Mouse (Mus musculus): ENCODE results near the gene Hhip. TPM values are rescaled to one million over a fixed set of nuclear protein-coding genes. Genes with fewer than 3 reads are reported as not detected.
"Not testable (repeated sequence)": the region's sequence is repeated elsewhere in the genome, so short reads cannot be mapped to it uniquely, and the experiment has no call there.

The Hhip gene
- total RNA-seq, 2 experiments from 2014 or later, result 0.12 to 0.17 TPM

DNA sequence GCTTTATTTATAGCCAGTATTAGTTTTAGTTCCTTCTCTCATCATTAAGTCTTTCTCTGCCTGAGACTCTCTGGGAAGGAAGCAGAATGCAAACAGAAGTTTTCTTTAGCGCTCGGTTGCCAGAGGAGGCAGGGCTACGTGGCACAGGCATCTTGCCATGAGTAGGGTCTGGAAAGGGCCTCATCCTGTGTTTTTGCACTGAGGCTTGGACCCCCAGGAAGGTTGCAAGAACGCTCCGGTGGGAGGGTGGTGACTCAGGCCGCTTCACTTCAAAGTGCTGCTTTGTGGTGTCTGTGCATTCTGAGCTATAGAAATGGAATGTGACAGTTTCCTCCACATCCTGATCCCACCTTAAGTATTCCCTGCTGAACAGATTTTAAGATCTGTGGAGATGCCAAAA, 62.7 kb downstream of the Hhip start:
- no peak for DNase-seq
- intact Hi-C loops (cut with DNase I), result no loop called here

DNA sequence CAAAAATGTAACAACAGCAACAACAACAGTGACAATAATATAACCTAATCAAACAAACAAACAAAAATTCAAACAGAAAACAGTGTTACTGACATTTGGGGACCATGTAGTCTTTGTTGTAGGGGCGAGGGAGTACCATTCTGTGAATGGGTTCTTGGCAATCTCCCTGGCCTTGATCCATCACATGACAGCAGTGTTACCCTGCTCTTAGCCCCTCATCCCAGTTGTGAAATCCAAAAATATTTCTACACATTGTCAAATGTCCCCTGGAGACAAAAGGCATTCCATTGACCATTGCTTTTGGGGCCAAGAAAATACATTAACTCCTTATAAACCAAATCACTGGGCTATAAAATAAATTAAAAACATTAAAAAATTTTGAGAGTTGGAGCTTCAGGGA, 64.3 kb downstream of the Hhip start:
- DNase-seq, result no peak
- intact Hi-C loops (cut with DNase I), result no loop called here

DNA sequence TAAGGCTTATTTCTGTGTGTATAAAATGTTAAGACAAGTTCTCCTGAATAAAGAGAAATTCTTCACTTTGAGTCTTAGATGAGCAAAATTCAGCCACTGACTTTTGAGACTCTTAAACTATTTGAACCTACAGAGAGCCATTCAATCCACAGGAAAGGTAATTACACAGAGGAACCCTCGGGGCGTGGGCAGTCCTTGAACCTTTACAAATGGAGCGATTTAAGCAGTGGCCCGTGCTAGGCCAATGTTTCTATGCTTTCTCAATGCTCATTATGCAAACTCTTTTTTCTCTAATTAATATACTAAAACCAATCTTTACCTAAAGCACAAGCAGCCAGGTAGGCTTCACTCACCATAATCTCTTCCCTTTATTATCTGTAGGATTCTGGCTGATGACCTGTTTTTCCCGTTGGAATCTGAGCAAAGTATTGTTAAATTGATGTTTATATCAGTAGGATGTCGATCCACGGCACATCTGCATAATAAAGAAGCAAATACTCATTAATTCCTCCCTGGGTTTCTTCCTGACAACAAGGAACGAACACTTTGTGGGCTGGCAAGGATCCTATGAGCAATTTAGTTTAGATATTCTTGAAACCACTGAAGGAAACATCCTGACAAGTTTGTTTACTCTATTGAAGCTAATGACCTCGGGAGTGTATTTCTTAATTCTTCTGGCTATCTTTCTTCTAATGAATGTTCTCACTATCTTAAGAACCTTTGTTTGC, 65.5 kb downstream of the Hhip start:
- no peak for DNase-seq
- intact Hi-C loops (cut with DNase I), result no loop called here

DNA sequence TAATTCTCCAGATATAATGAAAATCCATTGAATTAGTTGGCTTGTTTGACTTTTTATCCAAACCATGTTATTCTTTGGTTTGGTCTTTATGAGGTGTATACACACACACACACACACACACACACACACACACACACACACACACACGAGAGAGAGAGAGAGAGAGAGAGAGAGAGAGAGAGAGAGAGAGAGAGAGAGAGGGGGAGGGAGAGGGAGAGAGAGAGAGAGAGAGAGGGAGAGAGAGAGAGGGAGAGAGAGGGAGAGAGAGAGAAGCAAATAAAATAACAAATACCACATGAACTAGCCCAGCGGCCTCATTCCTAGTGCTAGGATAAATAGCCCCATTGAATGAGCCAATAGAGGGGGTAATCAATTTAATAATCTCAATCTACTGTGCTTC, 66.4 kb downstream of the Hhip start:
- DNase-seq; intact Hi-C loops (cut with DNase I): not testable (repeated sequence)

DNA sequence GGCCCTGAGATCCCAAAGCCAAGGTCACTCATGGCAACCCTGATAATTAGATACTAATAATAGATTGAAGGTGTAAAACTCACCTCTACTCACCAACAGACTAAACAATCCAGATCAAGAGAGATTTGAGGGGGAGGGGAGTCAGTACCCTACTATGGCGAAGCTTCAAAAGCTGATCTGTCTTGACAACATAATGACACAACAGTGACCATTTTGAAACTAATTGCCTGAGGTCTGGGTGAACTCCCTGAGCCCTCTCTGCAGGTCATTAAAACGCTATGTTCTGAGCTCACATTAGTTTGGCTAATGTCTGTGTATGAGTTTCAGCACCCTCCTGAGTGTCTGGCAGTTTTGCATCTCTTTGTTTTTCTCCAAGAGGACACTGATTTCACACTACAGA, 72.9 kb downstream of the Hhip start:
- no peak for DNase-seq
- intact Hi-C loops (cut with DNase I), result no loop called here

DNA sequence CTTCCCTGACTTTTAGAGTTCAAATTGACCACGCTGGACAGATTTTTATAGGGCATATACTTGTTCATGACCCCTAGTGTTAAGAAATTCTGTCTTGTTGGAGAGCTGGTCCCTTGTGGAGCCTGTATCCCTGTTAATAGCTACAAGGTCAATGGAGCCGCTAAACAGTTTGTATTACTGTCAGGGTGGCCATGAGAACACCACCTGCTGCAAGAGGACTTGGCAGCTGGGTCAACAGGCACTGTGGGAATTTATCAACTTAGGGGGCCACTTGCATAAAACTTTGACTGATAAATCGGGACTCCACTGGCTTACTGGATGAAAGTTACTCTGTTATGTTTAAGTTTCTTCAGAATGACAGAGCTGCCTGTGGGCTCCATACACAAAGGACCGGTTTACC, 75.7 kb downstream of the Hhip start:
- DNase-seq, result no peak
- intact Hi-C loops (cut with DNase I), result no loop called here

DNA sequence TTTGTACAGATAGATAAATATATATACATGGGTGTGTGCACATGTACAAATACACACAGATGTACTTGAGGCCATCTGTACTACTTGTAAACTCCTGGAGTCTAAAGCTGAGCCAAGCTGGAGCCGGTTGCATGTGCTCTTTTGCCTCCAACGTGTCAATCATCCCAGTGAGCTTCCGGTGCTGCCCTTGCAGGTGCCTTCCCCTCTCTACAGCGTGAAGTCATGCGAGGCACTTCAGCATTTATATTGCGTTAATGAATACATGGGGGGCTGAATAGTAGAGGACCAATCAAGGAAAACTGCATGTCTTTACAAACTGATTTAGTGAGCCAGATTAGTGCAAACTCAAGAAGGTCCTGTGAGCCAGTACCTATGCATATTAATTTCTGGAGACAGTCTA, 91.6 kb downstream of the Hhip start:
- DNase-seq, result no peak
- intact Hi-C loops (cut with DNase I), result no loop called here

DNA sequence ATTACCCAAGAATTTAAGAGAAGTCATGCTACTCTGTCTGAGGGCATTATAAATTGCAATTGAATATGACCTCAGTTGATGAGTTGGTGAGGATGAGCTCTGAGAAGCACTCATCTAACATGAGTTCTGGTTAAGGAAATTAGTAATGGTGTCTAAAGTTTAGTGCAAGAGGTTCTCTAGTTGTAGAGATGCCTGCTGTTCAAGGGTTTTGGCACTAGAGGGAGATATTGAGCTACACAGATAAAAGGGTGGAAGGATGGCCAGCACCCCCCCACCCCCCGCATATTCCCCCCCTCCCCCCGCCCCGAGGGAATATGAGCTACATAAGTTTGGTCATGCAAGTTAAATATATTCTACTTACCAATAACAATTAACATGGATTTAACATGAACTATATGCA, 104.9 kb downstream of the Hhip start:
- no peak for DNase-seq
- intact Hi-C loops (cut with DNase I), result no loop called here

DNA sequence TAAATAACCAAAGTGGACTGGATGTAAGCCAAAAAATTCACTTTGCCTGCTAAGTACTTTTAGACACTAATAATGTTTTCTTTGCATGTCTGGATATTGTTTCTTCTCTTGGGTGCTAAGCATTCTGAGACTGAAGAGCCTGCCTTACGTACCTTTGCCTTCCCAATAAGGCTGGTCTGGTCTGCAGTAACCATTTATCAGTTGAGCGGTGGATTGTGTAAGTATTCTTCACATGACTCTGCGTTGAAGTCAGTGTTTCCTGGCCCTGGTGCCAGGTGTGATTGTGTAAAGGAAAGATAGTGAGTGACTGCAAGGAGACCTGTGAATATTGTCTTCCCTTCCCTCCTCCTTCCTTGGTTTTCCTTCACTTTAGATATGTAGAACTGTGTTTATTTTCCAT, 107.4 kb downstream of the Hhip start:
- intact Hi-C loops (cut with DNase I), result no loop called here
- no peak for DNase-seq

DNA sequence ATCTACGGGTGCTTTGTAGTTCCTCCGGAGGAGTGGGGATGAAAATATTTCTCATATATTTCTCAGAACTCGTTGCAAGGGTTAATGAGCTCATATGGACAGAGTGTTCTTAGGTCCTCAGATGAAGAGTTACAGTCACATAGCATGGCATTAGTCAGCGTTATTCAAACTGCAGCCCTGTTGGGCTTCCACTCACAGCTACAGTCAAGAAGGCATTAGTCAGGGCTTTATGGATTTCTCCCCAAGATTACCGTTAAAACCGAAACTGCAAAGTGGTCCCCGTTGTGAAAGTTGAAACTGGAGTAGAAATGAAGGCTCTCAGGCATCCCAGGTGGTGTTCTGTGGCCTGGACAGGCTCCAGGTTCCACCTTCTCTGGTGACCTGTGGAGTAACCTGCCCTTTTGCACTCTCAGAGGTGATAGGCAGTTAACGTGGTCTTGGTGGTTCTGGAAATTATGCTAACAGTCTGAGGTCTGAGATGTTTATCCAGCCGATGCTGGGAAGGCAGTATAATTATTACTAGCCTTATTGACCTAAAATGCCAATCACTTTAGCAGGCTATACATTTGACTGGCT, 112.2 kb downstream of the Hhip start:
- intact Hi-C loops (cut with DNase I), result no loop called here
- DNase-seq, result no peak

DNA sequence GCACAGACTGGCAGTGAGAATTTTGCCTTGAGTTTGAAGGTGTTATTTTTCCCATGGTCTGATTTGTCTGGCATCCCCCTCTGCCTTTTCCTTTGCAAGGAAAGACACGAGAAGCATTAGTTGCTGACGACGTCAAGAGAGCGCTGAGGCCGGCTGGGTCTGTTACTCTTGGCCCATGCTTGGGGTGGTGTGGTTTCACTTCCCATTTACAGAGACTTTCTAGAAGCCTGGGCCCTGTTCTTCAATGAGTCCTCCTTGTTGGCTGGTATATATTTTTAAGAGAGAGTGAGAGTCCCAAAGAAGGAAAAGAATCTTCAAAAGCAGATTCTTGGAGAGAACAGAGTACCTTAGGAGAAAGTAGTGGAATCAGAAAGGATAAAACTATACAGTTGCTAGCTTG, 116.7 kb downstream of the Hhip start:
- intact Hi-C loops (cut with DNase I), result no loop called here
- no peak for DNase-seq

DNA sequence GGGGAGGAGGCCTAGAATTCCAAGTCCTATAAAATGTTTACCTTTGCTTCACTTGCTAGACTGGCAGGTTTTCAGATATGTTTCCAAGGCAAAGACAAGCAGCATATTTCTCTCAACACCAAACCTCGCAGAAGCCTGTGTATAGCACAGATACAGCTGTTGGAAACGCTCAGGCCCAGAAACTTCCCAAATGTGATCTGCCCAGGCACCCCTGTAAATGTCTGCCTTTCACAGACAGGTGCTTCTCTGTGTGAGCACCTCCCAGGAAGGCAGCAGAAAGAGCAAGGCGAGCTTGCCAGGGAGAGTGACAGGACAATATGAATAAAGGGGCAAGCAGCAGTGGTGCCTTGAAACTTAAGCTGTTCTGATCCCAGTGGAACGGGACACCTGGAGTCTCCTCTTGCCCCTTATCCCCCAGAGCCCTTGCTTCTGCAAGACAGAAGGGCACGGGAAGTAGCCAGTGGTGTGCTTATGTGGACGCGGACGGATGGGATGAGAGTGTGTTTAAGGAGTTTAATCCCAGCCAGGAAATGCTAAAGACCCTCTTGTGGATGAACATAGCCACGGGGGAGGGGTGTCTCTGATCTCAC, 120.9 kb downstream of the Hhip start:
- intact Hi-C loops (cut with DNase I), result no loop called here
- DNase-seq, result no peak

DNA sequence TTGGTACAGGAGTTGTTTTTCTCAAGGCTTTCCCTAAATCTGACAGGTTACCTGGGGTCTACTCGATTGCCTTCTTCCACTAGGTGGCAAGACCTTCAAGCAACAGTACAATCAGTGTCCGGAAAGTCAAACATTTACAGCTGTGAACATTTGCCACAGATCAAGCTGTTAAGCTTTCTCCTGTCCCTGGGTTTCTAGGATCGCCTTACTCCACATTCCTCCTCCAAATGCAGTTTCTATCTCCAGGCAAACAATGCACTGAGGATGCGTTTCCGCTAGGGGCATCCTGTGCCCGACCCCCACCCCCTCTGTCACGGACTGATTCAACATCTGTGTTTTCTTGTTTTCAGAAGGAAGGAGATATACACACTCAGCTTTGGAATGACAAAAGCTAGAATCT, 122.0 kb downstream of the Hhip start:
- no peak for DNase-seq
- intact Hi-C loops (cut with DNase I), result no loop called here

DNA sequence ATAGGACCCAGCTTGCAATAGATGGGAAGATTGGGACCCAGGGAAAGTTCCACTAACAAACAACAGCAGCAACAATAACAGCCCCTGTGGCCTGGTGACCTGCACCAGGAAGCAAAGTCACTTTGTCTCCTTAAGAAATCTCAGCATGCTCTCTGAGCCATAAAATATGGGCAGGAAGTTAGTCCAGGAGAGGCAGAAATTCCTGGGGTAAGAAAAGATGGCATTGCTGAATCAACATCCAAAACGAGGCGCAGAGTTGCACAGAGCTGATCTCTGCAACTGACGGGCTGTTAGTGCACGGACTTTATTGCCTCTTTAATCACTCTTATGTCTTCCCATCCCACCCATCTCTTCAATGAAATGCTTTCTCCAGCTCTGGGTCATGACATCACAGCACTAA, 128.6 kb downstream of the Hhip start:
- intact Hi-C loops (cut with DNase I), result no loop called here

DNA sequence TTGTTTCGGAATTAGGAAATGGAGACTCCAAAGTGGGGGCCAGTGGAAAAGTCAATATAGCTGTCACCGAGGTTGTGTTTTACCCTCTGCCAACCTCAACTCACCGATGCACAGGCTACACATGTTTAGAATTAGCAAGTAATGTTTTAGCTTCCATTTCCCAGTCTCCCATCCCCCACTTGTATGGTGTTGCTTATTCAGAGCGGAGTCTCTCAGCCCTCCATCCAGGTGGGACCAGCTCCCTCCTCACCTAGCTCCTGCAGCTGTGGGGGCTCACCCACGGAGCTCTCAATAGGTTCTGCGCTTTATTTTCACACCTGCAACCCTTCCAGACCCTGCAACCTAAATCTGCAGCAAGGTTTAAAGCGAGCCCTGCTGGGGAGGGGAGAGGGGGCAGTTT, 140.6 kb downstream of the Hhip start:
- intact Hi-C loops (cut with DNase I), result no loop called here
- DNase-seq, result no peak

More for the DNA sequence above, 128.6 kb downstream of the Hhip start:
- DNase-seq, result no peak

All from heart, postnatal 14 days (tissue).